Mouse (Mus musculus) liver, embryonic 14.5 days (tissue): Measurements from ENCODE around the gene Rsrp1. TPM values are rescaled to one million over a fixed set of nuclear protein-coding genes. Genes with fewer than 3 reads are reported as not detected.

Experiments used
- ATAC-seq: fragments of 200-750 bp; cut with Nextera tagmentation; 2 replicates; pipeline ENCODE4 v1.8.0; 2017; ENCODE audit warnings: moderate number of reproducible peaks, mild to moderate bottlenecking, moderate library complexity; ENCODE audit not compliant: insufficient read depth
- DNase-seq, 3 experiments: peaks; one replicate each; pipeline ENCODE4 v3.0.0-alpha.2; 2012 to 2013; ENCODE audit warnings: low read depth in 3 of 3, low spot score in 3 of 3
- H3K27ac ChIP-seq: fragments of 300-500 bp; sonication (generic); 2 replicates; pipeline ENCODE4 v1.5.1; 2014; ENCODE audit warnings: moderate library complexity, mild to moderate bottlenecking, control low read depth, inconsistent platforms
- H3K27me3 ChIP-seq: fragments of 300-500 bp; sonication (generic); 2 replicates; pipeline ENCODE4 v1.6.1; 2014; ENCODE audit warnings: mild to moderate bottlenecking, low read length, moderate library complexity; ENCODE audit not compliant: control insufficient read depth, insufficient read depth
- H3K36me3 ChIP-seq: fragments of 300-500 bp; sonication (generic); replicated peaks from 2 replicates; pipeline ENCODE4 v1.6.1; 2014; ENCODE audit warnings: low read depth; ENCODE audit not compliant: control insufficient read depth, insufficient read depth
- H3K4me1 ChIP-seq, 2 experiments: fragments of 200-500 bp in 1 of 2; fragments of 300-500 bp in 1 of 2; sonication (generic) in 1 of 2; replicated peaks; 2 replicates each; pipeline ENCODE4 v1.6.1; 2012 to 2014; ENCODE audit warnings: antibody characterized with exemption in 1 of 2, inconsistent platforms in 1 of 2, low read length in 1 of 2; ENCODE audit not compliant: control insufficient read depth in 2 of 2, insufficient read depth in 2 of 2
- H3K4me2 ChIP-seq: fragments of 300-500 bp; sonication (generic); 2 replicates; pipeline ENCODE4 v1.6.1; 2014; ENCODE audit warnings: low read depth, mild to moderate bottlenecking, control low read depth, moderate library complexity
- H3K4me3 ChIP-seq, 2 experiments: fragments of 200-500 bp in 1 of 2; fragments of 300-500 bp in 1 of 2; sonication (generic) in 1 of 2; 2 replicates each; pipeline ENCODE4 v1.5.1; 2012 to 2014; ENCODE audit warnings: low read depth in 2 of 2, low read length in 2 of 2, mild to moderate bottlenecking in 2 of 2, control low read depth in 1 of 2, inconsistent platforms in 1 of 2, moderate library complexity in 1 of 2; ENCODE audit not compliant: insufficient read depth in 1 of 2
- H3K9ac ChIP-seq: fragments of 300-500 bp; sonication (generic); replicated peaks from 2 replicates; pipeline ENCODE4 v1.6.1; 2014; ENCODE audit warnings: mild to moderate bottlenecking, control low read depth, moderate library complexity
- H3K9me3 ChIP-seq: fragments of 300-500 bp; sonication (generic); 2 replicates; pipeline ENCODE4 v1.6.1; 2016; ENCODE audit warnings: low read length, mixed read lengths; ENCODE audit not compliant: control insufficient read depth
- CTCF ChIP-seq: IDR thresholded peaks from 2 replicates; pipeline ENCODE4 v1.5.1; 2016; ENCODE audit warnings: antibody characterized with exemption, low read depth, control low read depth
- EP300 ChIP-seq: IDR thresholded peaks from 2 replicates; pipeline ENCODE4 v1.6.1; 2016; ENCODE audit warnings: antibody characterized with exemption, low read depth
- WGBS: fragments of 180-500 bp; shearing (Covaris S2); extraction: QIAGEN DNeasy Blood & Tissue Kit; methylation state at CpG from one replicate; pipeline ENCODE4 v1.1.7; 2014; ENCODE audit not compliant: insufficient replicate concordance; 5-methylcytosine and 5-hydroxymethylcytosine counted together
- polyA plus RNA-seq, 2 experiments: library from polyadenylated mRNA; depleted of rRNA in 1 of 2; stranded (reverse) in 1 of 2; unstranded in 1 of 2; fragments of >200 nt; fragmentation: Nextera tagmentation in 1 of 2; extraction: Ambion mirVana in 1 of 2; gene quantifications; 2 replicates each; pipeline versions ENCODE4 v1.2.1 to v1.2.3; 2012 to 2014

The Rsrp1 gene
- polyA plus RNA-seq, 2 experiments, result 151 to 228 TPM

GRCm38 (mm10) chr4:134927815-134928463 lies 4.5 kb downstream of the Rsrp1 start:
- WGBS, result 71% methylated on average over 5 of the region's 5 CpGs
- no peak overlapping the region for H3K27ac ChIP-seq
- H3K9ac ChIP-seq, result no peak overlapping the region
- TF ChIP-seq EP300, result no peak
- no peak for TF ChIP-seq CTCF
- H3K4me2 ChIP-seq, result no peak overlapping the region
- DNase-seq, result no peak
- H3K4me3 ChIP-seq, result no peak overlapping the region
- peaks cover 59% of the 10 kb centered on the region for H3K36me3 ChIP-seq
- H3K9me3 ChIP-seq, result no peaks in the 10 kb centered on the region
- ATAC-seq, result no peak
- no peaks in the 10 kb centered on the region for H3K27me3 ChIP-seq
- H3K4me1 ChIP-seq, result peaks cover 22 to 24% of the 10 kb centered on the region in 2 experiments

GRCm38 (mm10) chr4:134928464-134928836 lies 5.1 kb downstream of the Rsrp1 start:
- peaks cover 22 to 24% of the 10 kb centered on the region in 2 experiments for H3K4me1 ChIP-seq
- H3K9me3 ChIP-seq, result no peaks in the 10 kb centered on the region
- ATAC-seq (no peak), DNase-seq (no peak)
- H3K4me3 ChIP-seq, result no peak overlapping the region
- no peaks in the 10 kb centered on the region for H3K27me3 ChIP-seq
- H3K4me2 ChIP-seq, result no peak overlapping the region
- WGBS, result 74% methylated on average over 1 of the region's 1 CpGs
- H3K27ac ChIP-seq, result no peak overlapping the region
- H3K9ac ChIP-seq, result no peak overlapping the region
- H3K36me3 ChIP-seq, result peaks cover 64% of the 10 kb centered on the region
- TF ChIP-seq CTCF (no peak), EP300 (no peak)

DNA sequence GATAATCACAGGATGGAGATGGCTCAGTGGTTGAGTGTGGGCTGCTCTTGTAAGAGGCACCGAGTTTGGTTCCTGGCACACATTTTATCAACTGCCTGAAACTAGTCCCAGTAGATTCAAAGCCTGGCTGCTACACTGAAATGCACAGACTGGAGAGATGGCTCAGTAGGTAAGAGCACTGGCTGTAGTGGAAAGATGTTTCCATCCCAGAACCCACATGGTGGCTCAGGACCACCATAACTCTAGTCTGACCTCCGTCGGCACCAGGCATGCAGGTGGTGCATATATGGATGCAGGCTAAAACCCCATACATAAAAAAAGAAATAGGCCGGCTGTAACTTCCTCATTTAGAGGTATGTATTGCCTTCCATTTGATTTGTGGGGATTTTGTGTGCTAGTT lies 6.1 kb downstream of the Rsrp1 start:
- DNase-seq (no peak), ATAC-seq (no peak)
- peaks cover 70% of the 10 kb centered on the region for H3K36me3 ChIP-seq
- H3K4me2 ChIP-seq, result peak overlapping the region; percentile 81
- H3K4me1 ChIP-seq, result peaks cover 22 to 24% of the 10 kb centered on the region in 2 experiments
- H3K27ac ChIP-seq, result peak overlapping the region; percentile 89
- H3K27me3 ChIP-seq, result no peaks in the 10 kb centered on the region
- H3K9ac ChIP-seq, result no peak overlapping the region
- H3K4me3 ChIP-seq, result no peak overlapping the region
- TF ChIP-seq EP300 (no peak), CTCF (no peak)
- 43% methylated on average over 4 of the region's 4 CpGs for WGBS
- H3K9me3 ChIP-seq, result no peaks in the 10 kb centered on the region

- TF ChIP-seq EP300 (no peak), CTCF (no peak)
- Histone ChIP-seq H3K9ac (peak overlapping the region; percentile 72), H3K4me2 (peak overlapping the region; percentile 81), H3K36me3 (peaks cover 70% of the 10 kb centered on the region), H3K27ac (peak overlapping the region; percentile 89), H3K4me1 (peaks cover 20 to 22% of the 10 kb centered on the region in 2 experiments), H3K4me3 (peak overlapping the region; percentile 55 to 88), H3K27me3 (no peaks in the 10 kb centered on the region), H3K9me3 (no peaks in the 10 kb centered on the region)
- WGBS, result 27% methylated on average over 9 of the region's 9 CpGs
- no peak for DNase-seq
- ATAC-seq, result peak; percentile 12; the same call in 1 of the 2 replicates
These were observed 6.8 kb downstream of the Rsrp1 start for GRCm38 (mm10) chr4:134930190-134930589.

DNA sequence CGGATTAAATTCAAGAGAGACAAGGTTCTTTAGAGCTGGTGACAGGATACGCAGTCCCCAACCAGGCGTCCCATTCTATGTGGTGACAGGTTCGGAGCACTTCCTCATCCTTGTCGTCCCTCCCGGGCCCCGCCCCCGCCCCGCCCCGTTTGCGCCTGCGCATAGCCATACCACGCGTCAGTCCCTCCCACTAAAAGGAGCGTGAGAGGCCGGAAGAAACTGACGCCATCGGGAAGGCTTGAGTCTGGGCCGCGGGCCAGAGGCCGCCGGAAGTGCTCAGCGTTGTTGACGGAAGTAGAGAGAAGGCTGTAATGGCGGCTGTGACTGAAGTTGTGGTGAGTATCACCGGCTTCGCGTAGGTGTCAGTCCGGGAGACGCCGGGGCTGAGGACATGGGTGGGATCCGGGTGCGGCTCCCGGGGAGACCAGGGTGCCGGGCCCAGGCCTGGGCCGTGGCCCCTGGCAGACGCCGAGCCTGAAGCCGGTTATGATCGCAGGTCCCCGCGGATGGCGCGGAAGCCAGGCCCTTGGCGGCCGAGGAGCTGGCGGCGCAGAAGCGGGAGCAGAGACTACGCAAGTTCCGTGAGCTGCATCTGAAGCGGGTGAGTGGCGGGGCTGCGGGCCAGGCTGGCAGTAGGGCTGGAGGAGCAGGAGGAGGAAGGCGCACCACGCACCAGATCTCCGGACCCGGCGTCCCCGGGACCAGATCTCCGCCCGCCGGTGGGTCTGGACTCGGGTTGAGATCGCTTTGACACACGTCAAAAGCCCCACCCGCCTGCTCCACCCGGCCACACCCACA lies 7.5 kb downstream of the Rsrp1 start, which contains the start of gene Syf2:
Syf2 (plus strand) TSS at position 215 of the 798 bp plus-strand sequence.
- DNase-seq (peak; percentile 95 to 97 (median 96)), ATAC-seq (peak; percentile 95)
- Histone ChIP-seq H3K9me3 (no peaks in the 10 kb centered on the region), H3K4me1 (peaks cover 13 to 16% of the 10 kb centered on the region in 2 experiments), H3K27me3 (no peaks in the 10 kb centered on the region), H3K27ac (peak within 1 kb of the TSS; percentile 89), H3K9ac (peak within 1 kb of the TSS; percentile 93), H3K36me3 (peaks cover 70% of the 10 kb centered on the region), H3K4me3 (peak within 1 kb of the TSS; percentile 83 to 88), H3K4me2 (peak within 1 kb of the TSS; percentile 81)
- under 1% methylated on average over 68 of the region's 68 CpGs for WGBS
- no peak for TF ChIP-seq CTCF
- TF ChIP-seq EP300, result no peak
